Mouse (Mus musculus) E14TG2a.4 (cell line): ENCODE measurements at regions not wholly inside any gene's neighbourhood (a gene's known extent, or its start where the extent isn't known, plus 50 kb on each side); places are given as distances from the start of the nearest gene placed in this dataset.

ENCODE experiments used
- H3K27me3 ChIP-seq: 2 replicates; pipeline ENCODE4 v1.6.1; 2014; ENCODE audit warnings: low read length, control low read depth; ENCODE audit not compliant: insufficient read depth
- H3K36me3 ChIP-seq: 2 replicates; pipeline ENCODE4 v1.6.1; 2014; ENCODE audit warnings: low read length, control low read depth; ENCODE audit not compliant: insufficient read depth
- H3K4me1 ChIP-seq: replicated peaks from 2 replicates; pipeline ENCODE4 v1.6.1; 2014; ENCODE audit warnings: low read depth, low read length, control low read depth
- H3K4me3 ChIP-seq: replicated peaks from 2 replicates; pipeline ENCODE4 v1.5.1; 2014; ENCODE audit warnings: mild to moderate bottlenecking, low read length
- H3K9me3 ChIP-seq: 2 replicates; pipeline ENCODE4 v1.6.1; 2014; ENCODE audit warnings: low read length, control low read depth
- CTCF ChIP-seq: conservative IDR thresholded peaks from 2 replicates; pipeline ENCODE4 v1.5.1; 2014; ENCODE audit warnings: low read length
- NANOG ChIP-seq: IDR thresholded peaks from 2 replicates; pipeline ENCODE4 v1.6.1; 2014; ENCODE audit warnings: borderline replicate concordance, low read length, mixed read lengths
- POU5F1 ChIP-seq: IDR thresholded peaks from 2 replicates; pipeline ENCODE4 v1.6.1; 2014; ENCODE audit warnings: low read length, borderline replicate concordance

GRCm38 (mm10) chr7:113687566-113687965 is 78.2 kb upstream of the Spon1 start:
- Histone ChIP-seq H3K9me3 (no peaks in the 10 kb centered on the region), H3K4me1 (no peaks in the 10 kb centered on the region), H3K36me3 (no peaks in the 10 kb centered on the region), H3K4me3 (no peak overlapping the region), H3K27me3 (no peaks in the 10 kb centered on the region; the same call in 1 of the 2 replicates)
- TF ChIP-seq CTCF (no peak), POU5F1 (no peak), NANOG (no peak)

- TF ChIP-seq CTCF: no peak
- TF ChIP-seq NANOG: no peak
- TF ChIP-seq POU5F1: no peak
These were observed 77.5 kb upstream of the Spon1 start for GRCm38 (mm10) chr7:113688231-113688669.

GRCm38 (mm10) chr7:113688717-113689116 is 77.1 kb upstream of the Spon1 start:
- no peak overlapping the region for H3K4me3 ChIP-seq
- H3K9me3 ChIP-seq: no peaks in the 10 kb centered on the region
- no peaks in the 10 kb centered on the region; the same call in 1 of the 2 replicates for H3K27me3 ChIP-seq
- no peaks in the 10 kb centered on the region for H3K36me3 ChIP-seq
- H3K4me1 ChIP-seq: no peaks in the 10 kb centered on the region
- TF ChIP-seq POU5F1 (no peak), NANOG (no peak), CTCF (no peak)

More at GRCm38 (mm10) chr7:113688231-113688669, 77.5 kb upstream of the Spon1 start:
- H3K36me3 ChIP-seq: no peaks in the 10 kb centered on the region
- H3K27me3 ChIP-seq: no peaks in the 10 kb centered on the region; the same call in 1 of the 2 replicates
- no peak overlapping the region for H3K4me3 ChIP-seq
- no peaks in the 10 kb centered on the region for H3K4me1 ChIP-seq
- no peaks in the 10 kb centered on the region for H3K9me3 ChIP-seq

GRCm38 (mm10) chr7:113689131-113689530 is 76.7 kb upstream of the Spon1 start:
- H3K9me3 ChIP-seq: no peaks in the 10 kb centered on the region
- TF ChIP-seq POU5F1 (no peak), NANOG (no peak), CTCF (no peak)
- H3K36me3 ChIP-seq: no peaks in the 10 kb centered on the region
- H3K27me3 ChIP-seq: no peaks in the 10 kb centered on the region; the same call in 1 of the 2 replicates
- no peak overlapping the region for H3K4me3 ChIP-seq
- no peaks in the 10 kb centered on the region for H3K4me1 ChIP-seq

- H3K27me3 ChIP-seq: no peaks in the 10 kb centered on the region; the same call in 1 of the 2 replicates
- H3K4me1 ChIP-seq: no peaks in the 10 kb centered on the region
- no peak overlapping the region for H3K4me3 ChIP-seq
- no peaks in the 10 kb centered on the region for H3K36me3 ChIP-seq
- TF ChIP-seq CTCF (no peak), POU5F1 (no peak), NANOG (no peak)
- no peaks in the 10 kb centered on the region for H3K9me3 ChIP-seq
These were observed 74.0 kb upstream of the Spon1 start for GRCm38 (mm10) chr7:113691756-113692155.

- H3K4me3 ChIP-seq: no peak overlapping the region
- no peaks in the 10 kb centered on the region; the same call in 1 of the 2 replicates for H3K27me3 ChIP-seq
- H3K4me1 ChIP-seq: no peaks in the 10 kb centered on the region
- no peaks in the 10 kb centered on the region for H3K9me3 ChIP-seq
- TF ChIP-seq NANOG: no peak
- no peak for TF ChIP-seq CTCF
- TF ChIP-seq POU5F1: no peak
- H3K36me3 ChIP-seq: no peaks in the 10 kb centered on the region
These were observed 72.3 kb upstream of the Spon1 start for GRCm38 (mm10) chr7:113693526-113693925.

- no peaks in the 10 kb centered on the region for H3K9me3 ChIP-seq
- H3K27me3 ChIP-seq: no peaks in the 10 kb centered on the region; the same call in 1 of the 2 replicates
- H3K36me3 ChIP-seq: no peaks in the 10 kb centered on the region
- no peak overlapping the region for H3K4me3 ChIP-seq
- H3K4me1 ChIP-seq: no peaks in the 10 kb centered on the region
- no peak for TF ChIP-seq POU5F1
- no peak for TF ChIP-seq NANOG
- no peak for TF ChIP-seq CTCF
These were observed 71.3 kb upstream of the Spon1 start for GRCm38 (mm10) chr7:113694466-113694865.

GRCm38 (mm10) chr7:113705929-113706328 is 59.9 kb upstream of the Spon1 start:
- H3K4me1 ChIP-seq: no peaks in the 10 kb centered on the region; the same call in 1 of the 2 replicates

GRCm38 (mm10) chr7:113707596-113707995 is 58.2 kb upstream of the Spon1 start:
- H3K4me3 ChIP-seq: no peak overlapping the region
- TF ChIP-seq NANOG (no peak), POU5F1 (no peak), CTCF (no peak)

More at GRCm38 (mm10) chr7:113705929-113706328, 59.9 kb upstream of the Spon1 start:
- H3K36me3 ChIP-seq: no peaks in the 10 kb centered on the region
- no peak overlapping the region for H3K4me3 ChIP-seq
- TF ChIP-seq CTCF (peak; percentile 69), POU5F1 (no peak)
- 0 out of 2 replicates have a peak, but pooled peaks cover 3% of the 10 kb centered on the region for H3K9me3 ChIP-seq
- no peaks in the 10 kb centered on the region for H3K27me3 ChIP-seq

More at GRCm38 (mm10) chr7:113707596-113707995, 58.2 kb upstream of the Spon1 start:
- Histone ChIP-seq H3K27me3 (no peaks in the 10 kb centered on the region), H3K4me1 (no peaks in the 10 kb centered on the region; the same call in none of the 2 replicates), H3K9me3 (0 out of 2 replicates have a peak, but pooled peaks cover 3% of the 10 kb centered on the region), H3K36me3 (no peaks in the 10 kb centered on the region)
